Mouse (Mus musculus): ENCODE results near the gene Ano1. TPM values are rescaled to one million over a fixed set of nuclear protein-coding genes. Genes with fewer than 3 reads are reported as not detected.

Gene Ano1
- total RNA-seq, 2 experiments from 2014 or later: 2.4 to 4.6 TPM

DNA sequence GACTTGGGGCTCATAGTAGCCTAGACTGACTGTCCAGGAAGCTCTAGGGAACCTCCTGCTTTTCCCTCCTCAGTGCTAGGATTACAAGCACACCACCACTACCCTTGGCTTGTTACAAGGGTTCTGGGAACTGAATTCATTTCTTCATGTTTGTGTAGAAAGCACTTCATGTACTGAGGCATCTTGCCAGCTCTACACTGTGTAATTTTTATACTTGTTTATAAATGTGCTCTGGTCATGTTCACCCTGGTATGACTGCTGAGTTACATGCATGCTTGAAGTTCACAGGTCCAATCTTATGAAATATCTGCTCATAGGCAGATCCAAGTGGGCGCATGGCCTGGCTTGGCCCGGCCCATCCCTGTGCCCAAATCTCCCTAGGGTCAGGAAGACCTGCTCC lies 147.5 kb downstream of the Ano1 start:
- DNase-seq (ENCODE audit: extremely low spot score in 1 of 2, low spot score in 1 of 2): no peak

DNA sequence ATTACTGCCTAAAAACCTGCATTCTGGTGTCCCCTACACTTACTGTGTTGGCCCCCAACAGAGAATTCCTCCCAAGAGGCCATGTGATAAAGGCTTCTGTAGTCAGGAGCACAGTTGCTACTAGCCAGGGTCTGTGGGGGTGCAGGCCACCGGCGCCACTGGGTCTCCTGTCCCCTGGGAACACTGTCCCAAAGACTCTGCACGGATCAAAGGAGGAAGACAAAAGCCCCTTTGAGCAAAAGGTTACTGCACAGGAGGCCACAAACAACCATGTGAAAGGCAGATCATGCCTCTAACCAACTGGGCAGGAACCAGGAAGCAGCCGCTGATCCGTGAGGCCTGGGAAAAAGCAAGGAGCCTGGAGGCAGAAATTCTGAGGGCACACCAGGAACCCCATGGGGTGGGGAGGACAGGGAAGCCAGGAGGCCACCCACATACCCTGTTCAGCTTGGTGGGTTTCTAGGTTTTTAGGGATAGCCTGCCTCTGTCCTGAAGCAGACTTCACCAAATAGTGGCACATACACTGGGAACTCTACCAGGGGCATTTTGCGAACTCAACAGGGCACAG lies 151.4 kb downstream of the Ano1 start:
- no peak for DNase-seq (ENCODE audit: extremely low spot score in 1 of 2, low spot score in 1 of 2)

DNA sequence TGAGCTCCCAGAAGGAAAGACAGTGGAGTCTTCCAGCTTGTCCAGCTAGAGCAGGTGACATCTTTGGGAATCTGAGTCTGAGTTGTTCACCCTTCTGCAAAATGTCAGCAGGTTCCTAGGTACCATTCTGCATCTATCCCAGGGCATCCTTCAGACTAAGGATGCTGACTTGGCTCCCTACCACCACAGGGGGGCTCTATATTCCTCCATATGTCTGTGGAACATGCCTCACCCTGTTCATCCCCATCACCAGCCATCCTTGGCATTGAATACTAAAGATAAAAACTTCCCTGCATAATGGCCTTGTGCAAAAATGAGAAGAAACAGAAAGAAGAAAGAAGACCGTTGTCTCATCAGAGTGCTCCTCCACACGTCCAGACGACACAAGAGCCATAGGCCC lies 162.3 kb downstream of the Ano1 start:
- no peak for DNase-seq (ENCODE audit: extremely low spot score in 1 of 2, low spot score in 1 of 2)

DNA sequence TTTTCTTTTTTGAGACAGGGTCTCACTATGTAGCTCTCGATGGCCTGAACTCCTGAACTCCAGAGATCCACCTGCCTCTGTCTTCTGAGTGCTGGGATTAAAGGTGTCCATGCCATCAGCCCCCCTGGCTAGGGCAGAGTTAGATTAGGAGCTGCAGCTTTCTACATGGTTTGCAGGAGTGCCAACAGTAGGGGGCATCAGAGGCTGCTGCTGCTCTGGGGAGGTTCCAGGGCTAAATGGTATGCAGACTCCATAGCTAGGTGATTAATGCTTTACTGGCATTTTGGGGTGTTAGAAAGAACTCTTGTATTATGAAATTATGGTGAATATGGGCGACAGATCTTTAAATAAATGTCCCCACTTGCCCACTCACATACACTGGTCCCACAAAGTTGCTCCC lies 164.5 kb downstream of the Ano1 start:
- peak; percentile 44 to 70 for DNase-seq (ENCODE audit: extremely low spot score in 1 of 2, low spot score in 1 of 2)

DNA sequence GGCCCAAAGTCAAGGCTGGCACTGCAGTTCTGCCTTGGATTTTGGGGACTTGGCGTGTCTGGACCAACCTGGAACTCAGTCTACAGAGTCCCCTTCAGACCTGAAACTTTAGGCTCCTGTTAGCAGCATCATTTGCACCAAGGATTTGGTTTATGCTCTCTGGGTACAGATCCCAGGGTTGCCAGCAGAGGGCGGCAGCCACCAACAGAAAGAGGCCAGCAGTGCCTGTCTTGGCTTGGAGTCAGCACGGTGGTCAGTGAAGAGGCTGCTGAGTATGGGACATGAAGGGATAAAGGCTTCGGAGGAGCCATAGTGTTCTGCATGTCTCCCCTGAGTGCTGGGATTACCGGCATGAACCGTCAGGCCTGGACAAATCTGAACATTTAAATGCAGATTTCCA lies 166.1 kb downstream of the Ano1 start:
- DNase-seq (ENCODE audit: extremely low spot score in 1 of 2, low spot score in 1 of 2): peak; percentile 53 to 79

DNA sequence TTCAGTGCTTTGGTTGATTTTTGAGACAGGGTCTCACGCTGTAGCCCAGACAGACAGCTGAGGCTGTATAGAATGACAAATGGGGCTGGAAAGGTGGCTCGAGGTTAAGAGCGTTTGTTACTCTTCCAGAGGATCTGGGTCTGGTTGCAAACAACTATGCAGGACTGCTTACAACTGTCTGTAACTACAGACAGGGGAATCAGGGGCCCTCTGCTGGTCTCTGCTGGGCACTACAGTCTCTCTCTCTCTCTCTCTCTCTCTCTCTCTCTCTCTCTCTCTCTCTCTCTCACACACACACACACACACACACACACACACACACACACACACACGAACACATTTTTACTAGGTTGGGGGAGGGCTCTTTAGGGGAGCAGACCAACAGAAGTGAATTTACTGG lies 168.2 kb downstream of the Ano1 start:
- peak; percentile 24 to 55 for DNase-seq (ENCODE audit: extremely low spot score in 1 of 2, low spot score in 1 of 2)

DNA sequence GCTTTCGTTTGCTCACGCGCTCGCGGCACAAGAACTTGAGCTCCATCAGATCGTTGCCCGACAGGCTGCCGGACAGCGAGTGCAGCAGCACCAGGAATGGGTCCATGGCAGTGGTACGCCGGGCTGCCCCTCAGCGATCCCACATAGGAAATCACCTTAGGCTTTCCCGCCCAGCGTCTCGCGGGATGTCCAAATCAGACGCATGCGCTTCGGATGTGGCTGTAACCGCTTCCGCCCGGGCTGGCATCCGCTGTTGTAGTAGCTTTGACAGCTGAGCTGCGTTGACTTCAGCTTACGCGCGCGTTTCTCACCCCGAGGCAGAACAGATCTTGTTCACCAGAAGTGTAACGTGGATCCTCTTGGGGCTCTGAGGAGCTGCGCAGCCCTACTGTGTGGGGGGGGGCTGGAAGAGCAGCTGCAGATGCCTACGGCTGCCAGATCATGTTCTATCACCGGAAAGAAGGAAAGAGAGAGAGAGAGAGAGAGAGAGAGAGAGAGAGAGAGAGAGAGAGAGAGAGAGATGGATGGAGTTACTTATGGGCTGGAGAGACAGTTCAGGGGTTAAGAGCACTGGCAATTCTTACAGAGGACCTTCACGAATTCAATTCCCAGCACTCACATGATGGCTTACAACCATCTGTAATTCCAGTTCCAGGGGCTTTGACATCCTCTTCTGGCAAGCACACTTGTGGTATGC lies 169.3 kb downstream of the Ano1 start, which contains the start of gene Fadd:
TSS of gene Fadd (minus strand) at position 180 of the 697 bp plus-strand sequence.
- peak; percentile 89 to 93 for DNase-seq (ENCODE audit: extremely low spot score in 1 of 2, low spot score in 1 of 2)

DNA sequence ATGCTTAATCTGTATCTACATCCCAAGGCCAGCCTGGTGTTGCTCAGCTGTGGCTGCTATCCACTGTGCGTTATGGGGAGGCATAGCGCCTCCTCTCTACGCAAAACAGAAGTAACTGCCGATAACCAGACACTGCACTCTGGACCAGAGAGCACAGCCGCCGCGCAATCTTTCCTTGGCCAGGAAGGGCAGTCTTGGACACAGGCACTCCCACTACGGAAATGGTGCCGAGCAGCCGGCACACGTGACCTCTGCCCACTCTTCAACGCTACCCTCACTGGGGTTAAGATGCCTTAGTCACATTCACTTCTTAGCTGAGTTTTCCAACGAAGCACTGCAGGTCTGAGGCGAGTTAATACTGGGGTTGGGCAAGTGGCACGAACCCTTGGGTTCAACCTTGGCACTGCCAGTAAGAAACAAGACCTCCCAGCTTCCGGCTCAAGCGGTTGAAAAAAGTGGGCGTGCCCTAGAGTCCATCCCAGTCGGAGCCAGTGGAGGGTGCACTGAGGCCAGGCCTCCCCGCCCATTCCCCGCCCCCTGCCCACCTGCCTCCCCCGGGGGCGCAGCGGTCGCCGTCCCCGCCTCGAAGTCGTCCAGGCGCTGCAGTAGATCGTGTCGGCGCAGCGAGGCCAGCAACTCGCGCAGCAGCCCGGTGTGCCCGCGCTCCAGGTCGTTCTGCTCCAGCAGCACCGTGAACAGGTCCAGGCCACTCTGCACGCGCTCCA lies 170.1 kb downstream of the Ano1 start:
- peak; percentile 21 to 22 for DNase-seq (ENCODE audit: extremely low spot score in 1 of 2, low spot score in 1 of 2)

DNA sequence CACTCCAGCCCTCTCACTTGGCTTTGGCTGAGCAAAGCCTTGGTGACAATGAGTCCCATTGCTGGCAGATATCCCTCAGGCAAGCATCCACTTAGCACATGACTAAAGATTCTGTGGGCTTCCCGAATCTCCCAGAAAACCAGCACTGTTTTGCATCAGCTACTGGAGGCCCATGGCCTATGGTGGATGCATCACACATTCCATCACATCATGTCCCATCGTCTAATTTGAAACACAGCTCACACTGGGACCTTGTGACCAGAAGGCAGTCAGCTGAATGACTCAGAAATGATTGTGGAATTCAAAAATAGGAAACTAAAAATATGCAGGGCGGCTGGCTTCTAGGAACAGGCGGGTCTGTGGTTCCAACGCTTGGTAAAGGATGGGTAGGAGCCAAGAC lies 173.9 kb downstream of the Ano1 start:
- DNase-seq (ENCODE audit: extremely low spot score in 1 of 2, low spot score in 1 of 2): no peak

DNA sequence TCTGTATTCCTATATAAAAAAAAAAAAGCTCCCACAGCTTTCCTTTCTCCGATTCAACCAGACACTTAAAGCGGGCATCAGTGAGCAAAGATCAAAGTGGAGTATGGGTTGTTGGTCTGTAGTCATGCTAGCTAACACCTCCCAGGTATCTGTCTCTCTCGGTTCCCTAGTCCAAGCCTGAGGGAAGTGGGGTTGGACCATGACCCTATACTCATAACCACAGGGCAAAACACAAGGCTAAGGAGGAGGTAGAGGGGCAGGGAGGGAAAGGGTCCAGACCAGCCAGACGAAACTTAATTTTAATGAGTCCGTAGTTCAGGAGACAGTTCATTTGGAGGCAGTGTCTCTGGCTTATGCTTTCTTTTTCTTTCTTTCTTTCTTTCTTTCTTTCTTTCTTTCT lies 179.5 kb downstream of the Ano1 start:
- no peak for DNase-seq (ENCODE audit: extremely low spot score in 1 of 2, low spot score in 1 of 2)

DNA sequence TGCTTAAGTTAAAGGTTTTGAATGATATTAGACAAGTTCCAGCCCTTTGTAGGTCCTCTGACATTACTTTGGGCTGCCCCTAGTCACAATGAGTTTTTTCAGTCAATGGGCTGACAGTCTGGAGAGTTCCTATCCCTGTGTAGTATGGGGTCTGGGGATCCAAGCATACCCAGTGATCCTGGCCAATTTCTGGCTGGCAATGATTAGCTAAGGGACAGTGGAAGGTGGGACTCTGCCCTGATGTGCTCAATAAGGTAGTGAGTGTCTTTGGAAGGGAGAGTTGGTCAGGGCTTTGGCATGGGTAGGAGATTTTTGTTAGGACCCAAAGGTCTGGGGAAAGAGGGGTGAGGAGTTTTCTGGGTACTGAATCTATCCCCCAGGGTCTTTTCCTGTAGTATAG lies 180.2 kb downstream of the Ano1 start:
- no peak for DNase-seq (ENCODE audit: extremely low spot score in 1 of 2, low spot score in 1 of 2)

DNA sequence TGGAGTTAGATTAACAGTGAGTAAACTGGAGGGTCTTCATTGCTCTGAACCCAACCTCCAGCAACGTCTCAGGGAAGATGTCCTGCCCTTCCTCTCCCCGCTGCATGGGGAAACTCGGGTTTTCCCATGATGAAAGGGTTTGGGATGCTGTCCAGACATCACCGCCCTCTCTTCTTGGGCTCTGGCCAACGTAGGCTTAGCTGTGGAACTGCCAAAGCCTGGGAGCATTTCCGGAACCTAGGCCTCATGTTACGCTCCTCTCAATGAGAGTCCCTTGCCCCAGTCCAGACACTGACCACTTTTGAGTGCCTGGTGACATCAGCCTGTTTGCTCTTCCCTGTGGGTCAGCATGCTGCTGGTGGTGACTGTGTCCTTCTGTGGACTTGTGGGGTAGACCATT lies 182.3 kb downstream of the Ano1 start:
- no peak for DNase-seq (ENCODE audit: extremely low spot score in 1 of 2, low spot score in 1 of 2)

DNA sequence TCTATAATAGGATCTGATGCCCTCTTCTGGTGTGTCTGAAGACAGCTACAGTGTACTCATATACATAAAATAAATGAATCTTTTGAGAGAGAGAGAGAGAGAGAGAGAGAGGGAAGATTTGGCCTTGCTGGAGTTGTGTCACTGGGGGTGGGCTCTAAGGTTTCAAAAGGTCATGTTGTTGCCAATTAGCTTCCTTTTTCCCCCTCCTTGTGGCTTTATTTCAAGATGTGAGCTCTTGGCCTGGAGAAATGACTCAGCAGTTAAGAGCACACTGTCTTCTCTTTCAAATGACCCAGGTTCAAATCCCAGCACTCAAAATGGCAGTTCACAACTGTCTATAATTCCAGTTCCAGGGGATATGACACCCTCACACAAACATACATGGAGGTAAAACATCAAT lies 183.7 kb downstream of the Ano1 start:
- DNase-seq (ENCODE audit: extremely low spot score in 1 of 2, low spot score in 1 of 2): no peak

DNA sequence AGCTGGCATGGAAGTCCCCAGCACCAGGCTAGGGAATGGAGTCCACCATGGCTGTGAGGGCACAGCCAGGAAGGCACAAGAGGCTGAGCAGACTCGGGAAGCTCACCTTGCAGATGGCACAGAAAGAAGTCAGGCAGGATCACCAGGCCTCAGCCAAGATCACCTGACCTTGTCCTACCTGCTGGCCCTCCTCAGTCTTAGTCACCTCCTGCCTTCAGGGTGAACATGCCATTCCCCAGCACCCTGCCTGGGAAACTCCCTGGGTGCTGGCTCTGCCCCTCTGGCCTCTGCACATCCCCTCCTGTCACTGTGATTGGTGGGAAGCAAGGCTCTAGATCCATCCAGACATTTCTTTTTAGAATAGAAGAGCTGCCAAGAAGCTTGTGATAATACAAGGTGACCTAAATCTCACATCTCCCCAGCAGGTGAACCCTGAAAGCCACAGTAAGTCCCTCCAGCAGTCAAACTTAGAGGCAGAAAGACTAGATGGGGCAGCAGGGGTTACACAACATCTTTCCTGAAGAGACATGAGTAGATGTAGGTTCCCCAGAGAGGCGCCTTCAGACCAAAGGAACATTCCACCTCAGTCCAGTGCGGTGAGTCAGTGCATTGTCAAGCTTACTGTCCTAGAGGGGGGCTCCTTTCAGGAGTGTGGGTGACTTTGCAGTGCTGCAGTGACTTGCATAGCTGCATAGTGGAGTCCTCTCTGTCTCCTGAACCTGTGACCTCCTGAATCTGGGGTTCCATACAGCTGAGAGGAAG lies 184.7 kb downstream of the Ano1 start:
- no peak for DNase-seq (ENCODE audit: extremely low spot score in 1 of 2, low spot score in 1 of 2)

DNA sequence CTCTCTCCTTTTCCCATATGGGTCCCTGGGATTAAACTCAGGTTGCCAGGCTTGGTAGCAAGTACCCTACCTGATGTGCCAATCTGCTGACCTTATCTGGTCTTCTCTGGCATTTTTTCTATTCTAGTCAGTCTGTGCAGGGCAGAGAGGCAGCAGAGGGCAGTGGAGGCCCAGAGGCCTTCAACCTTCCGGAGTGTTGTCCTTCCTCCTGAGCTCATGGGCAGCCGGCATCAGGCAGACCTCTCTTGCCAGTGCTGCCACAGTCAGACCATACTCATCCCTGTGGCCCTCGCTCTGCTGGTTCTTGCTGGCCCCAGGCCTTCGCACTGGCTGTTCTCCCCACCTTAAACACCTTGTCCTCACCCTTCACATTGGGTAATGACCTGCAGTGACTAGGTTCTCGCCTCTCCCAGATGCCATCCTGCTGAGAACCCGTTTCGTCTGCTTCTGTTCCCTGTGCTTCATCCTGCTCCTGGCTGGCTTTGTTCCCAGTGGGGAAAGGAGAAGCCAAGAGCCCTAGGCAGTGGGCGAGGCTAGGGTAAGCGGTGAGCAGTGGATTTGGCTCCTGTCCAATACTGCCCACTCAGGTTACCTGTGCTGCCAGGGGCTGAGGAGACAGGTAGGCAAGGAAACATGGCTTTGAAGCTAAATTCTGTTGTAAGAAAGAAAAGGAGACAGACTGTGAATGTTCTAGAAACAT lies 188.2 kb downstream of the Ano1 start:
- DNase-seq (ENCODE audit: extremely low spot score in 1 of 2, low spot score in 1 of 2): no peak

DNA sequence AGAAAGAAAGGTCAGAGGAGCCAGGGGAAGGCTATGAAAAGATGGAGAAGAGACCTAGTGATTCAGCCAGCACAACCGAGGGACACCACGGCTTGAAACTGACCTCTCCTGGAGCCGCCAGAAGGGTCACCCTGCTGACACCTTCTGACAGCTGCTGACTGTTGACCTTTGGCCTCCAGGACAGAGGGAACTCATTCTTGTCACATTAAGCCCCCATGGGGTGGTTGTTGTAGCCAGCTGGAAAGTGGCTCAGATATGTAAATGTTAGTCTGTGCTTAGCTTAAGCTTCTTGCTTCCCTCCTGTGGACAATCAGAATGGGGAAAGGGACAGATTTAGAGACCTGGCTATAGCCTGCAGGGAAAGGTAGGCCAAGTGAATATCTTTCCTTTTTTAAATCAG lies 189.8 kb downstream of the Ano1 start:
- no peak for DNase-seq (ENCODE audit: extremely low spot score in 1 of 2, low spot score in 1 of 2)

DNA sequence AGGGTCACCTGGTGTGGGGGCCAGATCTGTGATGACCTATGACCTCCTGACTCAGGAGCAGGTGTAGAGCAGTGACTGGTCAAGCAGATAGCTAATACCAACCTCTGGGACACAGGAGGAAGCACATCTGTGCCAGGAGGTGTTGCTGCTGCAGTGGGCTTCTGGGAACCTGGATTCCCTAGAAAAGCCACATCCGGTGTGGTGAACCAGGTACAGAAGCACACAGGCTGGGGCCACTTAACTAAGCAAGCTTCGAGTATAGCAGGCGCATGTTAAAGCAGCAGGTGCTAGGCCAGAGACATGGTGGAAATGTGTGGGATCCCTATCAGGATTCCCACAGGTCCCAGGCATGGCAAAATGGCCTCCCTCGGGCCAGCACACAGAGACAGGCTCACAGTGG lies 191.2 kb downstream of the Ano1 start:
- no peak for DNase-seq (ENCODE audit: extremely low spot score in 1 of 2, low spot score in 1 of 2)

DNA sequence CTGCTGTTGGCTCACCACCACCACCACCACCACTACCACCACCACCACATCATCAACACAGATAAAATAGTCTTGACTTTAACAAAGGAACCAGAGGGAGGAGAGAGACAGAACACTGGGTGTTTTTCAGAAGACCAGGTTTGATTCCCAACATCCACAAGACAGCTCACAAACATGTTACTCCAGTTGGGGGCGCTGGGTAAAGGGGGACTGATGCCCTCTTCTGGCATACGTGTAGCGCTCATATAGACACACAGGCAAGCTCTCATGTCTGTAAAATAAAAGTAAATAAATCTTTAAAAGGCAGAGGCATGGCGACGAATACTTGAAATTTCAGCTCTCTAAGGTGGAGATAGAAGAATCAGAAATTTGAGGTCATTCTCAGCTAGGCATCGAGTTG lies 193.2 kb downstream of the Ano1 start:
- DNase-seq (ENCODE audit: extremely low spot score in 1 of 2, low spot score in 1 of 2): no peak

DNA sequence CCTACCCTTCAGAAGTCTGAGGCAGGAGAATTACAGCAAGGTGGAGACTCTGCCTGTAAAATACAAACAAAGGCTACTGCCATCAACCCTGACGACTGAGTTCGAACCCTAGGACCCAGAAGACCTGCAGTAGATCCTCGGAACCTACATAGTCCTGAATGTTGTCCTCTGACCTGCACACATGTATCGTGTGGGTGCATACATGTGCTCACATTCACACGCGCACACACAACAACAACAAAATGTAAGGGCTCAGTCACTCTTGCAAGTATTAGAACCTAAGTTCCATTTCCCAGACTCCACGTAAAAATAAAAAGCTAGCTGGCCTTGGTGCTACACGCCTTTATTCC lies 197.7 kb downstream of the Ano1 start:
- DNase-seq (ENCODE audit: extremely low spot score in 1 of 2, low spot score in 1 of 2): no peak

DNA sequence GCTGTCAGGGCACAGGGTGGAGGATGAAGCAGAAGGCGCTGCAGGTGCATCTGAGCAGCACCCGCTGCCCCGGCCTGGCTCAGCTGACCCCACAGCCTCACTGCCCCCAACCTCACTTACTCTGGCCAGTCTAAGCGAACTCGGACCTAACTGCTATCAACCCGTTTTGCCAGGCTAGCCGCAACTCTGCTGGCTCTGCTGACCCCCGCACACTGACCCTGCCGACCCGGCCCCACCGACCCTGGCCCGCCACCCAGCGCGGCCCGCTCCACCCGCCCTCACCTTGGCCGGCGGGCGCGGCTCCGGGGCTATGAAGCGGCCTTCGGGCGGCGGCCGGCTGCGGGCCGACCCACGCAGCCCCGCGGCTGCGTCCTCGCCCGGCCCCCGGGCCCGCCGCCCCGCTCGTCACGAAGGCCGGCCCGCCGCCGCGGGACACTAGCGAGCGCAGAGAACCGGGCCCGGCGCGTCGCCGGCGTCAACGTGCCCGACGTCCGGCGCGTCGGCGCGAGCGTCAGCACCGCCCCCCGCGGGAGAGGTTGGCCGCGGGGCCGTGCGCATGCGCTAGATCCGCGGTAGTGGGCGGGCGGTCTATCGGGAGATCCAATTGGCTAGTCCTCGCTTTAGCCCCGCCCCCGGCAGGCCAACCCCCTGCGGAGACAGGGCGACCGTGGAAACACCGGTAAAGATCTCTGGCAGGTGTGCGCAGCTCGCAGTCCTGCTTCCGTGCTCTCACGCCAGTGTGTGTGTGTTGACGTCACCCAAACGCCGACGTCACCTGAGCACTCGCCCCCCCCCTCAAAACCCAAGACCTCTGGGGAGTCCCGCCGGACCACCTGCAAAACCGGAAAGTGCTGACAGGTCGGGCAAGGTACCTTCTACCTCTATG lies 198.3 kb downstream of the Ano1 start, which contains the start of gene Ppfia1:
TSS of gene Ppfia1 (minus strand) at position 493 of the 886 bp plus-strand sequence.
- DNase-seq (ENCODE audit: extremely low spot score in 1 of 2, low spot score in 1 of 2): peak; percentile 96 to 97

Data from layer of hippocampus, postnatal 25 days (tissue).